ENCODE assay signal across 7 mouse cellular contexts in the genomic region with DNA sequence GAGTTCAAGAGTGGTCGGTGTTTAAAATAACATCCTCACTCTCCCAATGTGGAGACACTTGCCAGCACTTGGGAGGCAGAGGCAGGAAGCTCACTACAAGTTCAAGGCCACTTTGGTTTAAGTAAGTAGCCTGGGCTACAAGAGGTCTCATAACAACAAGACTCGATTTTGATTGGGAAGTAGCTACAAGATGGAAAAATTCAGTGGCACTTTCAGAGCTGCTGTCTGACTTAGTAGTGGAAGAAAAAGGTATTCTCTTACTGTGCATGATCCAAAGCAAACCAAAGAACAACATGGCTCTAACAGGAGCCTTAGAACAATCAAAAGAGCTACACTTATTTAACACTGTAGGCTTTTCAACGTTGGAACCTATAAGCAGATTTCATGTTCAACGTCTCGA. TPM values are rescaled to one million over a fixed set of nuclear protein-coding genes. Genes with fewer than 3 reads are reported as not detected.
DNase-seq lines count a peak whose midpoint lies in the region; ATAC-seq and TF ChIP-seq lines count a peak whose summit lies in the region.

No protein-coding gene starts in this region.

- WGBS in lung, postnatal 0 days = 23% methylated on average over 5 of the region's 5 CpGs
- WGBS in embryonic facial prominence, embryonic 12.5 days = 46% methylated on average over 5 of the region's 5 CpGs
- WGBS in intestine, embryonic 16.5 days = 33% methylated on average over 5 of the region's 5 CpGs
- WGBS in small intestine, adult 2 months = 21% methylated on average over 5 of the region's 5 CpGs

- no peak for ATAC-seq in lung, postnatal 0 days
- ATAC-seq in embryonic facial prominence, embryonic 12.5 days (ENCODE audit: insufficient number of reproducible peaks, insufficient read depth, low FRiP score, low TSS enrichment) = no peak
- ATAC-seq in intestine, embryonic 16.5 days = no peak

- H3K4me2 ChIP-seq in lung, postnatal 0 days (replicated peaks; ENCODE audit: low read depth, low read length) = peak overlapping the region; percentile 98
- peak overlapping the region; percentile 98 for H3K4me2 ChIP-seq in embryonic facial prominence, embryonic 12.5 days (replicated peaks)
- H3K4me2 ChIP-seq in intestine, embryonic 16.5 days (ENCODE audit: low read depth, low read length) = peak overlapping the region; percentile 56

- no peaks in the 10 kb centered on the region for H3K36me3 ChIP-seq in lung, postnatal 0 days (ENCODE audit: insufficient read depth, low read length)
- 0 out of 2 replicates have a peak, but pooled peaks cover 4% of the 10 kb centered on the region for H3K36me3 ChIP-seq in embryonic facial prominence, embryonic 12.5 days
- no peaks in the 10 kb centered on the region for H3K36me3 ChIP-seq in intestine, embryonic 16.5 days (ENCODE audit: control insufficient read depth, insufficient read depth, low read length)
- no peaks in the 10 kb centered on the region for H3K36me3 ChIP-seq in small intestine, adult 2 months (ENCODE audit: control insufficient read depth, insufficient read depth, low read length)

- no peaks in the 10 kb centered on the region for H3K27me3 ChIP-seq in lung, postnatal 0 days (replicated peaks; ENCODE audit: insufficient read depth, low read length)
- H3K27me3 ChIP-seq in embryonic facial prominence, embryonic 12.5 days = no peaks in the 10 kb centered on the region
- no peaks in the 10 kb centered on the region for H3K27me3 ChIP-seq in intestine, embryonic 16.5 days (replicated peaks; ENCODE audit: control insufficient read depth, insufficient read depth, low read length)
- H3K27me3 ChIP-seq in small intestine, adult 2 months (ENCODE audit: control insufficient read depth, insufficient read depth, low read length) = no peaks in the 10 kb centered on the region

- TF ChIP-seq CTCF in lung, postnatal 0 days (IDR thresholded peaks at IDR 0.05) = no peak
- no peak for TF ChIP-seq CTCF in small intestine, adult 2 months (IDR thresholded peaks at IDR 0.05; ENCODE audit: extremely low read depth, insufficient read length, insufficient replicate concordance, low read depth, low read length)

- no peak for TF ChIP-seq POLR2A in small intestine, adult 2 months (IDR thresholded peaks at IDR 0.05; ENCODE audit: low read depth, low read length)

- peak overlapping the region; percentile 100 for H3K27ac ChIP-seq in lung, postnatal 0 days (ENCODE audit: low read length)
- peak overlapping the region; percentile 100; the same call in 1 of the 2 replicates for H3K27ac ChIP-seq in embryonic facial prominence, embryonic 12.5 days
- peak overlapping the region; percentile 100 for H3K27ac ChIP-seq in intestine, embryonic 16.5 days (ENCODE audit: low read length)
- peak overlapping the region; percentile 52; the same call in 1 of the 2 replicates for H3K27ac ChIP-seq in small intestine, adult 2 months (ENCODE audit: insufficient read depth, low read depth, low read length)

- H3K9me3 ChIP-seq in lung, postnatal 0 days (ENCODE audit: low read length) = no peaks in the 10 kb centered on the region
- no peaks in the 10 kb centered on the region for H3K9me3 ChIP-seq in embryonic facial prominence, embryonic 12.5 days
- no peaks in the 10 kb centered on the region for H3K9me3 ChIP-seq in intestine, embryonic 16.5 days (ENCODE audit: control insufficient read depth, low read length)

- H3K9ac ChIP-seq in lung, postnatal 0 days (replicated peaks; ENCODE audit: low read depth) = no peak overlapping the region
- no peak overlapping the region for H3K9ac ChIP-seq in embryonic facial prominence, embryonic 12.5 days
- H3K9ac ChIP-seq in intestine, embryonic 16.5 days (ENCODE audit: low read depth, low read length) = 0 out of 2 replicates have a peak overlapping the region, but pooled peaks have one; percentile 99

- no peak for TF ChIP-seq EP300 in lung, postnatal 0 days (IDR thresholded peaks at IDR 0.05)

- peak; percentile 11 for DNase-seq in lung, postnatal 0 days (ENCODE audit: low spot score)
- no peak for DNase-seq in lung, postnatal 4 days
- no peak for DNase-seq in T-cell, adult 2 months (ENCODE audit: low spot score)
- DNase-seq in layer of hippocampus, adult 9-10 months (ENCODE audit: low spot score) = no peak

- H3K4me3 ChIP-seq in lung, postnatal 0 days (ENCODE audit: low read depth, low read length) = peak overlapping the region; percentile 98
- peak overlapping the region; percentile 89 for H3K4me3 ChIP-seq in embryonic facial prominence, embryonic 12.5 days
- H3K4me3 ChIP-seq in intestine, embryonic 16.5 days (ENCODE audit: low read length) = peak overlapping the region; percentile 99
- H3K4me3 ChIP-seq in small intestine, adult 2 months (ENCODE audit: low read depth, low read length) = no peak overlapping the region

- H3K4me1 ChIP-seq in lung, postnatal 0 days (ENCODE audit: insufficient read depth, low read depth, low read length) = no peaks in the 10 kb centered on the region
- no peaks in the 10 kb centered on the region for H3K4me1 ChIP-seq in embryonic facial prominence, embryonic 12.5 days
- H3K4me1 ChIP-seq in intestine, embryonic 16.5 days (ENCODE audit: control insufficient read depth, insufficient read depth, low read length) = no peaks in the 10 kb centered on the region
- H3K4me1 ChIP-seq in small intestine, adult 2 months (ENCODE audit: control insufficient read depth, insufficient read depth, insufficient read length, low read length) = no peaks in the 10 kb centered on the region

RNA-seq across cellular contexts. Expression of a gene that starts 0.8 kb away (rescaled TPM):
- polyA plus RNA-seq in lung, postnatal 0 days (2015; fragmentation: Nextera tagmentation; extraction: Ambion mirVana) = 8.9 and 10.5 TPM in 2 replicates
- polyA plus RNA-seq in embryonic facial prominence, embryonic 12.5 days (2016; fragmentation: Nextera tagmentation; extraction: Ambion mirVana) = 17.5 and 19.3 TPM in 2 replicates
- polyA plus RNA-seq in intestine, embryonic 16.5 days (2015; fragmentation: Nextera tagmentation; extraction: Ambion mirVana) = 5.0 and 6.1 TPM in 2 replicates
- 12.6 and 26.8 TPM in 2 replicates for polyA plus RNA-seq in small intestine, adult 2 months (2012; rRNA removed)
